Mouse (Mus musculus) hindbrain, embryonic 15.5 days (tissue): ENCODE results near the gene Fndc3b. TPM values are rescaled to one million over a fixed set of nuclear protein-coding genes. Genes with fewer than 3 reads are reported as not detected.

Source experiments
- ATAC-seq: fragments of 200-750 bp; cut with Nextera tagmentation; 2 replicates; pipeline ENCODE4 v1.8.0; 2017; ENCODE audit warnings: low read depth, moderate number of reproducible peaks, moderate TSS enrichment; ENCODE audit not compliant: low FRiP score
- H3K27ac ChIP-seq: fragments of 300-500 bp; sonication (generic); replicated peaks from 2 replicates; pipeline ENCODE4 v1.5.1; 2015; ENCODE audit warnings: mild to moderate bottlenecking, inconsistent platforms
- H3K27me3 ChIP-seq: fragments of 300-500 bp; sonication (generic); 2 replicates; pipeline ENCODE4 v1.6.1; 2015; ENCODE audit warnings: control low read depth, inconsistent platforms
- H3K36me3 ChIP-seq: fragments of 300-500 bp; sonication (generic); 2 replicates; pipeline ENCODE4 v1.6.1; 2015; ENCODE audit warnings: control low read depth, inconsistent platforms
- H3K4me1 ChIP-seq: fragments of 300-500 bp; sonication (generic); replicated peaks from 2 replicates; pipeline ENCODE4 v1.6.1; 2015; ENCODE audit warnings: control low read depth, inconsistent platforms
- H3K4me2 ChIP-seq: fragments of 300-500 bp; sonication (generic); 2 replicates; pipeline ENCODE4 v1.6.1; 2015; ENCODE audit warnings: moderate library complexity, mild to moderate bottlenecking, inconsistent platforms
- H3K4me3 ChIP-seq: fragments of 300-500 bp; sonication (generic); 2 replicates; pipeline ENCODE4 v1.5.1; 2015; ENCODE audit warnings: mild to moderate bottlenecking, inconsistent platforms
- H3K9ac ChIP-seq: fragments of 300-500 bp; sonication (generic); 2 replicates; pipeline ENCODE4 v1.6.1; 2015; ENCODE audit warnings: inconsistent platforms
- H3K9me3 ChIP-seq: fragments of 300-500 bp; sonication (generic); 2 replicates; pipeline ENCODE4 v1.6.1; 2016; ENCODE audit warnings: control low read depth, inconsistent platforms
- WGBS: fragments of 180-500 bp; shearing (Covaris S2); methylation state at CpG from one replicate; pipeline ENCODE4 v1.1.7; 2015; 5-methylcytosine and 5-hydroxymethylcytosine counted together
- polyA plus RNA-seq: library from polyadenylated mRNA; unstranded; fragments of >200 nt; fragmentation: Nextera tagmentation; extraction: Ambion mirVana; gene quantifications from 2 replicates; pipeline ENCODE4 v1.2.1, GENCODE M21; 2015

Gene Fndc3b
- polyA plus RNA-seq, 1 experiment from 2014 or later = 7.5 TPM

- Histone ChIP-seq H3K36me3 (no peaks in the 10 kb centered on the region), H3K9me3 (no peaks in the 10 kb centered on the region), H3K4me1 (no peaks in the 10 kb centered on the region)
Observed at GRCm38 (mm10) chr3:27553781-27554180, 157.3 kb downstream of the Fndc3b start.

GRCm38 (mm10) chr3:27551005-27551404, 160.1 kb downstream of the Fndc3b start:
- H3K27me3 ChIP-seq = no peaks in the 10 kb centered on the region
- no peak overlapping the region for H3K27ac ChIP-seq
- no peaks in the 10 kb centered on the region for H3K9me3 ChIP-seq
- no peak overlapping the region for H3K4me2 ChIP-seq
- no peaks in the 10 kb centered on the region for H3K4me1 ChIP-seq
- 94% methylated on average over 3 of the region's 3 CpGs for WGBS
- H3K4me3 ChIP-seq = no peak overlapping the region
- H3K9ac ChIP-seq = no peak overlapping the region
- H3K36me3 ChIP-seq = no peaks in the 10 kb centered on the region
- no peak for ATAC-seq

More at GRCm38 (mm10) chr3:27553781-27554180, 157.3 kb downstream of the Fndc3b start:
- 95% methylated on average over 3 of the region's 3 CpGs for WGBS
- Histone ChIP-seq H3K27me3 (no peaks in the 10 kb centered on the region), H3K4me3 (no peak overlapping the region), H3K9ac (no peak overlapping the region), H3K27ac (no peak overlapping the region), H3K4me2 (no peak overlapping the region)
- ATAC-seq = no peak

GRCm38 (mm10) chr3:27550409-27550808, 160.7 kb downstream of the Fndc3b start:
- ATAC-seq = no peak
- WGBS = 96% methylated on average over 1 of the region's 1 CpGs
- Histone ChIP-seq H3K9me3 (no peaks in the 10 kb centered on the region), H3K27ac (no peak overlapping the region), H3K4me3 (no peak overlapping the region), H3K4me2 (no peak overlapping the region), H3K9ac (no peak overlapping the region), H3K27me3 (no peaks in the 10 kb centered on the region), H3K36me3 (no peaks in the 10 kb centered on the region), H3K4me1 (no peaks in the 10 kb centered on the region)

- no peak overlapping the region for H3K4me2 ChIP-seq
- 86% methylated on average over 3 of the region's 3 CpGs for WGBS
Observed at GRCm38 (mm10) chr3:27545651-27546050, 165.5 kb downstream of the Fndc3b start.

GRCm38 (mm10) chr3:27544061-27544460, 167.0 kb downstream of the Fndc3b start:
- Histone ChIP-seq H3K9ac (no peak overlapping the region), H3K9me3 (no peaks in the 10 kb centered on the region), H3K4me2 (no peak overlapping the region), H3K27me3 (no peaks in the 10 kb centered on the region), H3K4me3 (no peak overlapping the region), H3K36me3 (no peaks in the 10 kb centered on the region), H3K4me1 (no peaks in the 10 kb centered on the region), H3K27ac (no peak overlapping the region)
- WGBS = 94% methylated on average over 11 of the region's 11 CpGs
- ATAC-seq = no peak

More at GRCm38 (mm10) chr3:27545651-27546050, 165.5 kb downstream of the Fndc3b start:
- no peaks in the 10 kb centered on the region for H3K27me3 ChIP-seq
- H3K36me3 ChIP-seq = no peaks in the 10 kb centered on the region
- H3K9ac ChIP-seq = no peak overlapping the region
- ATAC-seq = no peak
- H3K9me3 ChIP-seq = no peaks in the 10 kb centered on the region
- no peaks in the 10 kb centered on the region for H3K4me1 ChIP-seq
- H3K4me3 ChIP-seq = no peak overlapping the region
- H3K27ac ChIP-seq = no peak overlapping the region

- Histone ChIP-seq H3K27me3 (no peaks in the 10 kb centered on the region), H3K36me3 (no peaks in the 10 kb centered on the region), H3K9me3 (no peaks in the 10 kb centered on the region), H3K27ac (no peak overlapping the region), H3K9ac (no peak overlapping the region), H3K4me3 (no peak overlapping the region), H3K4me1 (no peaks in the 10 kb centered on the region), H3K4me2 (no peak overlapping the region)
- no peak for ATAC-seq
- 98% methylated on average over 12 of the region's 12 CpGs for WGBS
Observed at GRCm38 (mm10) chr3:27541841-27542240, 169.3 kb downstream of the Fndc3b start.

GRCm38 (mm10) chr3:27541181-27541580, 169.9 kb downstream of the Fndc3b start:
- no peaks in the 10 kb centered on the region for H3K27me3 ChIP-seq
- H3K4me1 ChIP-seq = no peaks in the 10 kb centered on the region
- WGBS = 75% methylated on average over 3 of the region's 3 CpGs
- H3K4me2 ChIP-seq = no peak overlapping the region
- no peak for ATAC-seq
- H3K27ac ChIP-seq = no peak overlapping the region
- no peaks in the 10 kb centered on the region for H3K36me3 ChIP-seq
- H3K9me3 ChIP-seq = no peaks in the 10 kb centered on the region
- H3K9ac ChIP-seq = no peak overlapping the region
- H3K4me3 ChIP-seq = no peak overlapping the region

GRCm38 (mm10) chr3:27534208-27534607, 176.9 kb downstream of the Fndc3b start:
- H3K4me1 ChIP-seq = no peaks in the 10 kb centered on the region
- no peaks in the 10 kb centered on the region for H3K36me3 ChIP-seq
- WGBS = 78% methylated on average over 3 of the region's 3 CpGs
- no peak overlapping the region for H3K4me2 ChIP-seq
- H3K27ac ChIP-seq = no peak overlapping the region
- H3K9me3 ChIP-seq = no peaks in the 10 kb centered on the region
- H3K9ac ChIP-seq = no peak overlapping the region
- no peak for ATAC-seq
- H3K27me3 ChIP-seq = no peaks in the 10 kb centered on the region
- no peak overlapping the region for H3K4me3 ChIP-seq

GRCm38 (mm10) chr3:27533721-27534120, 177.4 kb downstream of the Fndc3b start:
- Histone ChIP-seq H3K4me2 (no peak overlapping the region), H3K4me1 (no peaks in the 10 kb centered on the region), H3K27me3 (no peaks in the 10 kb centered on the region), H3K9me3 (no peaks in the 10 kb centered on the region), H3K4me3 (no peak overlapping the region), H3K27ac (no peak overlapping the region), H3K36me3 (no peaks in the 10 kb centered on the region), H3K9ac (no peak overlapping the region)
- ATAC-seq = no peak
- WGBS = 91% methylated on average over 4 of the region's 4 CpGs

- WGBS = 48% methylated on average over 4 of the region's 4 CpGs
- ATAC-seq = no peak
Observed at GRCm38 (mm10) chr3:27531993-27532392, 179.1 kb downstream of the Fndc3b start.

GRCm38 (mm10) chr3:27530370-27530769, 180.7 kb downstream of the Fndc3b start:
- Histone ChIP-seq H3K27me3 (no peaks in the 10 kb centered on the region), H3K4me3 (no peak overlapping the region), H3K4me1 (no peaks in the 10 kb centered on the region), H3K4me2 (no peak overlapping the region), H3K9ac (no peak overlapping the region), H3K9me3 (no peaks in the 10 kb centered on the region), H3K27ac (no peak overlapping the region), H3K36me3 (no peaks in the 10 kb centered on the region)
- ATAC-seq = no peak
- WGBS = 69% methylated on average over 7 of the region's 7 CpGs

More at GRCm38 (mm10) chr3:27531993-27532392, 179.1 kb downstream of the Fndc3b start:
- H3K4me3 ChIP-seq = no peak overlapping the region
- H3K9ac ChIP-seq = no peak overlapping the region
- H3K36me3 ChIP-seq = no peaks in the 10 kb centered on the region
- no peaks in the 10 kb centered on the region for H3K4me1 ChIP-seq
- H3K27me3 ChIP-seq = no peaks in the 10 kb centered on the region
- H3K27ac ChIP-seq = no peak overlapping the region
- H3K9me3 ChIP-seq = no peaks in the 10 kb centered on the region
- H3K4me2 ChIP-seq = no peak overlapping the region

GRCm38 (mm10) chr3:27529221-27530051, 181.7 kb downstream of the Fndc3b start:
- no peaks in the 10 kb centered on the region for H3K9me3 ChIP-seq
- H3K4me3 ChIP-seq = no peak overlapping the region
- no peaks in the 10 kb centered on the region for H3K4me1 ChIP-seq
- H3K36me3 ChIP-seq = no peaks in the 10 kb centered on the region
- no peak overlapping the region for H3K9ac ChIP-seq
- H3K4me2 ChIP-seq = no peak overlapping the region
- H3K27me3 ChIP-seq = no peaks in the 10 kb centered on the region
- no peak for ATAC-seq
- no peak overlapping the region for H3K27ac ChIP-seq
- WGBS = 76% methylated on average over 14 of the region's 14 CpGs

GRCm38 (mm10) chr3:27526991-27527390, 184.1 kb downstream of the Fndc3b start:
- Histone ChIP-seq H3K9me3 (no peaks in the 10 kb centered on the region), H3K4me1 (no peaks in the 10 kb centered on the region)

More at GRCm38 (mm10) chr3:27526991-27527390, 184.1 kb downstream of the Fndc3b start:
- Histone ChIP-seq H3K27me3 (no peaks in the 10 kb centered on the region), H3K9ac (no peak overlapping the region), H3K36me3 (no peaks in the 10 kb centered on the region), H3K4me3 (no peak overlapping the region), H3K27ac (no peak overlapping the region), H3K4me2 (no peak overlapping the region)
- 93% methylated on average over 3 of the region's 3 CpGs for WGBS
- ATAC-seq = no peak
